Mouse (Mus musculus) bone marrow macrophage, adult 2 months (primary cell): ENCODE data around the gene Acot12. TPM values are rescaled to one million over a fixed set of nuclear protein-coding genes. Genes with fewer than 3 reads are reported as not detected.

Experiments used
- H3K27ac ChIP-seq: 2 replicates; pipeline ENCODE4 v1.5.1; 2012; ENCODE audit warnings: low read depth, low read length; ENCODE audit not compliant: insufficient read depth
- H3K4me1 ChIP-seq: 2 replicates; pipeline ENCODE4 v1.6.1; 2012; ENCODE audit warnings: low read length; ENCODE audit not compliant: control insufficient read depth, insufficient read depth
- H3K4me3 ChIP-seq: 2 replicates; pipeline ENCODE4 v1.5.1; 2012; ENCODE audit warnings: mild to moderate bottlenecking, low read length, moderate library complexity; ENCODE audit not compliant: insufficient read depth
- CTCF ChIP-seq: IDR thresholded peaks from 2 replicates; pipeline ENCODE4 v1.5.1; 2012; ENCODE audit warnings: low read depth, mild to moderate bottlenecking, low read length, moderate library complexity
- POLR2A ChIP-seq: IDR thresholded peaks from 2 replicates; pipeline ENCODE4 v1.6.1; 2012; ENCODE audit warnings: mild to moderate bottlenecking, low read depth, low read length, borderline replicate concordance
- polyA plus RNA-seq: library from polyadenylated mRNA; stranded (reverse); fragments of >200 nt; gene quantifications from 2 replicates; pipeline ENCODE4 v1.2.4, GENCODE M21; 2012; ENCODE audit not compliant: missing spikeins, insufficient read depth, insufficient read length

Gene Acot12
- polyA plus RNA-seq, 1 experiment, result not detected

GRCm38 (mm10) chr13:91725130-91725529 lies 16.2 kb upstream of the Acot12 start:
- Histone ChIP-seq H3K4me1 (peaks cover 5% of the 10 kb centered on the region), H3K4me3 (no peak overlapping the region), H3K27ac (no peak overlapping the region)
- TF ChIP-seq CTCF (no peak), POLR2A (no peak)

DNA sequence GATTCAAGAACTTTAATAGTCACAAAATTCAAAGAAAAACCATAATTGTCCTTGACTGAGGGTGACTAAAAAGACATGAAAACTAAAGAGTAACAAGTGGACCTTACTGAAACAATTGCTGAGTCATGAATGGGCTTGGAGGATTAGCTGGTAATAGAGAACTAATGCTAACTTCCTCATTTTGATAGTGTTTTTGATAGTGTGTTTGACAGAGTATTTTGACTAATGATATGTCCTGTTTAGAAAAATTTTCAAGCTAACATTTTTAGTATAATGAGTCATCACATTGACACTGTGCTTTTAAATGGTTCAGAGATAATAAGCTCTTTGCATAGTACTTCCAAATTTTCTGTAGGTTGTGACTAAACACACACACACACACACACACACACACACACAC lies 13.4 kb upstream of the Acot12 start:
- Histone ChIP-seq H3K27ac (no peak overlapping the region), H3K4me3 (no peak overlapping the region), H3K4me1 (peaks cover 5% of the 10 kb centered on the region)
- TF ChIP-seq POLR2A, result no peak
- TF ChIP-seq CTCF, result no peak

DNA sequence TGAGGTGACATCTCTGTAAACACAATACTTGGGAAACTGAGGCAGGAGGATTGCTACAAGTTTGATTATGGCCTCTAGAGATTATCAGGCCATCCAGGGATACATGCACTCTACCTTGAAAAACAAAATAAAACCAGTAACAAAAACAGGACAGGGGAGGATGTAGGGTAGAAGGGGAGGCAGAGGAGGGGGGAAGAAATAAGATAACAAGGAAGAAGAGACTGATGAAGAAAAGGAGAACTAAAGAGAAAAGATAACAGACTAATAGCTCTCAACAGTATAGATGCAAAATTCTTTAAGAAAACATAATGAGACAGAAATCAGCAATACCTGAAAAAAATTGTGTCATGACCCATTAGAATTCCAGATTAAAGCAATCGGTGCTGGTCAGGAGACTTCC lies 4.1 kb upstream of the Acot12 start:
- H3K27ac ChIP-seq, result no peak overlapping the region
- no peak overlapping the region for H3K4me3 ChIP-seq
- no peaks in the 10 kb centered on the region for H3K4me1 ChIP-seq
- no peak for TF ChIP-seq POLR2A
- TF ChIP-seq CTCF, result no peak

DNA sequence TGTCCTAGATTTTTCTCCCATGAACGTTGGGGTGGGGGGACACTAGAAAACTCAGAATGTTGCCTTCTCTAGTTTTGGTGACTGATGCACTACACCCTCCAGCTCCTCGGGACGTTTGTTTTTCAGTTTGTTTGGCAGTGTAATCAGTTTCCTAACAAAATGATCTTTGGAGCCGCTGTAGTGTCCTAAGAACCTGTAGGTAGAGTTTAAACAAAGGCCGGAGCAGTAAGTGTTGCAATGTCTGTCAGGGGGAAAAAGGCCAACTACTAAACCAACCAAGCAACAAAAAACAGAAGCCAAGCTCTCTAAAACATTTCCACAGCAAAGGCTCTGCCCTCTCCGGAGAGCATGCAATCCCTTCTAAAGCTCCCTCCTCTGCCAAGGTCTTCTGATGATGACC lies 461 bp upstream of the Acot12 start:
- no peak overlapping the region for H3K4me3 ChIP-seq
- no peak overlapping the region for H3K27ac ChIP-seq
- no peaks in the 10 kb centered on the region for H3K4me1 ChIP-seq
- TF ChIP-seq CTCF (no peak), POLR2A (no peak)

DNA sequence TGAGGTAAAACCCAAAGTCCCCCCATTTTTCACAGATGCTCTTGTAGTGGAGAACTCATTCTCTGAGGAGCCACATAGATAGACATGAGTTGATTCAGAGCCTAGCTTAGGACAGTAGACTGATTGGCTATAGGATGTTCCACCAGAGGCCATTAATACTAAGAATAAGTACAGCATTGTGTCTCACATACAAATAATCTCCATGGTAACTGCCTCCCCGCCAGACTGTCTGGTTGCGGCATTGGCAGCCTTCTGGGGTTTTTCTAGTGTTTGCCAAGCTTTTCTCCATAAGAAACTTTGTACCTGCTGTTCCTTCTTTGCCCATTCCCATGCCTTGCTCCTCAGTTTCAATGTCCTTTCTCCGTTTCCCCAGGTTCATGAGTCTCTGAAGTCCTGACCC lies 1.9 kb downstream of the Acot12 start:
- Histone ChIP-seq H3K27ac (no peak overlapping the region), H3K4me3 (no peak overlapping the region), H3K4me1 (no peaks in the 10 kb centered on the region)
- TF ChIP-seq CTCF, result no peak
- no peak for TF ChIP-seq POLR2A

- Histone ChIP-seq H3K27ac (no peak overlapping the region), H3K4me1 (no peaks in the 10 kb centered on the region), H3K4me3 (no peak overlapping the region)
- TF ChIP-seq POLR2A (no peak), CTCF (no peak)
Observed at GRCm38 (mm10) chr13:91746470-91746869, 5.2 kb downstream of the Acot12 start.

DNA sequence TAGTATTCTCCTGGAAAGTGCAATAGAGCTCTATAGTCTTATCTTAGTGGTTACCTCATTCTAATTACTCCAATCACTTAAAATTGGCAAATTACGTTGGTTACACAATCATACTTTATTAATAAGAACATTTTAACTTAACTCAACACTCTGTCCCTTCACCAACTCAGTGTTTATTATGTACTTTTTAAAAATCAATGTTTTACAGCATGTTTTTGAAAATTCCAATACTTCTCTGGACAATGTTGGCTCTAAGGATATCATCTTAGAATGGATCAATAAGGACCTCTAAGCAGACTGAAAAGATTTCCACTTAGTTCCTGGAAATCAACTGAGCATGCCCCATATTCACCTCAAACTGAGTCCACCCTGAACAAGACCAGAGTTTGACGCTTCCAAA lies 7.1 kb downstream of the Acot12 start:
- Histone ChIP-seq H3K4me3 (no peak overlapping the region), H3K27ac (no peak overlapping the region), H3K4me1 (no peaks in the 10 kb centered on the region)
- TF ChIP-seq POLR2A (no peak), CTCF (no peak)

DNA sequence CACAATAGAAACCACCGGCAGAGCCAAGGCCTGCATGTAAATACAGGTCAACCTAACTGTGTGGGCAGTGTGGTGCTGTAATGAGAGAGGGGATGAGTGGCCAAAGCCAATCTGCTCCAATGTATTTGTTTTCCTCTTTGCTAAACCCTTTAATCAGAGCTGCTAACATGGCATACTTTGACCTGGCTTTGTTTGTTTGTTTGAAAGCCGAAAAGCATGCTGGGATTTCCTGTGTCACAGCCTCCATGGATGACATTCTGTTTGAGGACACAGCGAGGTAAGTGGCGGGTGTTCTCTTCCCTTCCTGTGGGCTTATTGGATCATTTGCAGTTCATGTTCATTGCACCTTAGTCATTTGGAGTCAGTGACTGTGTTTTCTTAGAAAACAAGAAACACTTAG lies 8.7 kb downstream of the Acot12 start:
- no peak for TF ChIP-seq CTCF
- no peak for TF ChIP-seq POLR2A
- H3K27ac ChIP-seq, result no peak overlapping the region
- no peaks in the 10 kb centered on the region for H3K4me1 ChIP-seq
- H3K4me3 ChIP-seq, result no peak overlapping the region

DNA sequence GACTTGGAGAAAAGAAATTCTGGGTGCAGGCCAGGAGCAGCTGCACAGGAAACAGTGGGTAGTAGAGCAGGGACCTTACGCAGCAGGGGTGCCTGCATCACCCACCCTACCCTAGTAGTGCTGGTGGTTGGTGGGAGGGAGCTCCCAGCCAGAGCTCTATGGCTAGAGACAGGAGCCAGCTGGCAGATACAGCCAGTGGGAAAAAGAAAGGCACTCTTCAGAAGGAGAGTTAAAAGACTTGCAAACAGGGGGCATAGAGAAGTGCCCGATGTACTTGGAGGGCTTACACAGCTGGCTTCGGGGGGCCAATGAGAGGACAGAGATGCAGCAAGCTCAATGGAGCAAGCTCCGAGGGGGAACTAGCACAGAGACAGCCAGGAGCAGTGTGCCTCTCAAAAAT lies 12.4 kb downstream of the Acot12 start:
- Histone ChIP-seq H3K4me3 (no peak overlapping the region), H3K4me1 (peaks cover 2% of the 10 kb centered on the region; the same call in 1 of the 2 replicates), H3K27ac (no peak overlapping the region)
- TF ChIP-seq CTCF (no peak), POLR2A (no peak)

DNA sequence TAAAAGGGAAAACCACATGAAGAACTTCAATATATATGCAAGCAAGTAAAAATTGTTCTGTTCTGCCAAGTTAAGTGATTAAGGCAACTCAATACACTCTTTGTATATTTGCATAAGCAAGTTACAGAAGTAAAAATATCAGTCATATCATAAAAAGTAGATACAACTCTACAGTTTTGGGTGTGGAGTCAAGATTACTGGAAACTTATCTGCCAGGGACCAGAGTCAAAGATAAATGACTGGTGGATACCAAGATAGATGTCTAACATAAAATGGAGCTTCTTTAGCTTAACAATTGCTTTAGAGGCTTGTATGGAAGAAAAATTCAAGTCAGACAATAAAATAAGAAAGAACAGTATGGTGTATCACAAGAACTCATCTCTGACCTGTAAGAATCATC lies 13.4 kb downstream of the Acot12 start:
- peaks cover 2% of the 10 kb centered on the region; the same call in 1 of the 2 replicates for H3K4me1 ChIP-seq
- TF ChIP-seq POLR2A (no peak), CTCF (no peak)
- no peak overlapping the region for H3K27ac ChIP-seq
- no peak overlapping the region for H3K4me3 ChIP-seq

GRCm38 (mm10) chr13:91756230-91756629 lies 14.9 kb downstream of the Acot12 start:
- Histone ChIP-seq H3K4me1 (peaks cover 2% of the 10 kb centered on the region; the same call in 1 of the 2 replicates), H3K27ac (no peak overlapping the region), H3K4me3 (no peak overlapping the region)
- TF ChIP-seq POLR2A, result no peak
- TF ChIP-seq CTCF, result no peak
